Mouse (Mus musculus) hindbrain, embryonic 16.5 days (tissue): ENCODE data around the gene Stt3a. TPM values are rescaled to one million over a fixed set of nuclear protein-coding genes. Genes with fewer than 3 reads are reported as not detected.

ENCODE experiments used
- ATAC-seq: fragments of 200-750 bp; cut with Nextera tagmentation; 2 replicates; pipeline ENCODE4 v1.8.0; 2017; ENCODE audit warnings: moderate TSS enrichment, moderate library complexity
- H3K27ac ChIP-seq: fragments of 300-500 bp; sonication (generic); 2 replicates; pipeline ENCODE4 v1.5.1; 2014; ENCODE audit warnings: low read depth, mild to moderate bottlenecking, control low read depth, low read length, moderate library complexity
- H3K27me3 ChIP-seq: fragments of 300-500 bp; sonication (generic); replicated peaks from 2 replicates; pipeline ENCODE4 v1.6.1; 2014; ENCODE audit warnings: low read length; ENCODE audit not compliant: control insufficient read depth, insufficient read depth
- H3K36me3 ChIP-seq: fragments of 300-500 bp; sonication (generic); 2 replicates; pipeline ENCODE4 v1.6.1; 2014; ENCODE audit warnings: mild to moderate bottlenecking, low read length, moderate library complexity, mixed read lengths; ENCODE audit not compliant: control insufficient read depth, insufficient read depth
- H3K4me1 ChIP-seq: fragments of 300-500 bp; sonication (generic); 2 replicates; pipeline ENCODE4 v1.6.1; 2014; ENCODE audit warnings: low read depth, low read length; ENCODE audit not compliant: control insufficient read depth, insufficient read depth
- H3K4me2 ChIP-seq: fragments of 300-500 bp; sonication (generic); 2 replicates; pipeline ENCODE4 v1.6.1; 2014; ENCODE audit warnings: mild to moderate bottlenecking, low read length, control low read depth, moderate library complexity
- H3K4me3 ChIP-seq: fragments of 300-500 bp; sonication (generic); 2 replicates; pipeline ENCODE4 v1.5.1; 2014; ENCODE audit warnings: mild to moderate bottlenecking, low read length, control low read depth, moderate library complexity
- H3K9ac ChIP-seq: fragments of 300-500 bp; sonication (generic); 2 replicates; pipeline ENCODE4 v1.6.1; 2014; ENCODE audit warnings: low read depth, mild to moderate bottlenecking, control low read depth, low read length, moderate library complexity
- H3K9me3 ChIP-seq: fragments of 300-500 bp; sonication (generic); 2 replicates; pipeline ENCODE4 v1.6.1; 2014; ENCODE audit warnings: mild to moderate bottlenecking, low read length, moderate library complexity; ENCODE audit not compliant: control insufficient read depth
- WGBS: fragments of 180-500 bp; shearing (Covaris S2); extraction: QIAGEN DNeasy Blood & Tissue Kit; methylation state at CpG from one replicate; pipeline ENCODE4 v1.1.7; 2014; 5-methylcytosine and 5-hydroxymethylcytosine counted together
- polyA plus RNA-seq: library from polyadenylated mRNA; unstranded; fragments of >200 nt; fragmentation: Nextera tagmentation; extraction: Ambion mirVana; gene quantifications from 2 replicates; pipeline ENCODE4 v1.2.1, GENCODE M21; 2015

The Stt3a gene
- 86.5 and 95.3 TPM in 2 replicates for polyA plus RNA-seq

DNA sequence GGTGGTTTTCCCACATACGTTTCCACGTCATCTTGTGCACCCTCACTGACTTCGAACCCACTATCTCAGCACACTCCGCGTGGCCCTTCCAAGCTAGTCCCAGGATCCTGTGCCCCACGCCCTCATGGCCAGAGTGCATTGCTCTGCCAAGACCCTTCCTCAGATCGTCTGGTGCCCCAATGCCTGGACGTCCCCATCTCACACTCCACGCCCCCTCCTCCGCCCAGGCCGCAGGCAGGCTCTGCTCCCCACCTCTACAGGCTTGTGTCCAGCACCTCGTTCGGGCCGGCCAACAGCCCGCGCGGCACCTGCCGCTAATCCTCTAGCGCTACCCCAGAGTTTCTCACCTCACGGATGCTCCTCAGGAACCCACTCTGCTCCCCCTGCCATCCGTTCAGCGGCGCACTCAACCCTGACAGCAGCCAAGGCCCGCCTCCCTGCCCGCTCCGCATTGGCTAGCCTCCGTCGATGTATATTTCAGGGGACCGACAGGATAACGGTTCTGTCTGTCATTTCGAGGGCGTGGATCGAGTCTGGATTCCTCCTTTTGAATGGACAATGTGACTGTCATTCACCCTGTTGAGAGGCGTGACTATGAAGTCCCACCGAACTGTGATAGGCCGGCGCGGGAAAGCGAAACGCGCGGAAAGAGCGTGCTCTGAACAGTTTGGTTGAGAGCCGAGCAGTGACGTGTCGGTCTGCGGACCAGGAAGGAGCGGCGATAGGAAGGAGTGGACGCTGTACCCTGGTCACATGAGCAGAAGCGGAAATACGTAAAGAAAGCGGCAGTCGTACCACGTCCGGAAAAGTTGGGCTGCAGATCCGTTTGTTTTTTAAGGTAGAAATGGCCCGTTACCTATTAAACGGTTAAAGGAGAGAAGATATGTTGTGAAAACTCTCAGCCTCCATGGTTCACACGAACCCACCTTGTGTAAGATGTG lies at the start of gene Stt3a:
TSS of gene Stt3a (minus strand) at position 477 of the 941 bp plus-strand sequence.
- Histone ChIP-seq H3K9ac (peak within 1 kb of the TSS; percentile 84), H3K4me2 (peak within 1 kb of the TSS; percentile 84), H3K4me1 (peaks cover 16% of the 10 kb centered on the region), H3K36me3 (peaks cover 6% of the 10 kb centered on the region; the same call in 1 of the 2 replicates), H3K9me3 (no peaks in the 10 kb centered on the region), H3K4me3 (peak within 1 kb of the TSS; percentile 73), H3K27me3 (no peaks in the 10 kb centered on the region), H3K27ac (peak within 1 kb of the TSS; percentile 87)
- peak; percentile 100 for ATAC-seq
- under 1% methylated on average over 60 of the region's 60 CpGs for WGBS

- no peaks in the 10 kb centered on the region for H3K36me3 ChIP-seq
- no peak for ATAC-seq
- H3K9me3 ChIP-seq: no peaks in the 10 kb centered on the region
- no peak overlapping the region for H3K4me3 ChIP-seq
- H3K4me2 ChIP-seq: no peak overlapping the region
- H3K9ac ChIP-seq: no peak overlapping the region
- 71% methylated on average over 3 of the region's 3 CpGs for WGBS
- H3K27ac ChIP-seq: no peak overlapping the region
- no peaks in the 10 kb centered on the region for H3K27me3 ChIP-seq
- no peaks in the 10 kb centered on the region for H3K4me1 ChIP-seq
Observed at GRCm38 (mm10) chr9:36814486-36814885, 47.0 kb upstream of the Stt3a start.

- no peaks in the 10 kb centered on the region for H3K36me3 ChIP-seq
- no peaks in the 10 kb centered on the region for H3K27me3 ChIP-seq
- H3K4me3 ChIP-seq: no peak overlapping the region
- WGBS: 81% methylated on average over 5 of the region's 5 CpGs
- no peak overlapping the region for H3K27ac ChIP-seq
- H3K4me1 ChIP-seq: no peaks in the 10 kb centered on the region
- ATAC-seq: no peak
- H3K4me2 ChIP-seq: no peak overlapping the region
- no peak overlapping the region for H3K9ac ChIP-seq
- H3K9me3 ChIP-seq: no peaks in the 10 kb centered on the region
Observed at GRCm38 (mm10) chr9:36808126-36808785, 40.8 kb upstream of the Stt3a start.

- no peak overlapping the region for H3K4me3 ChIP-seq
- H3K9ac ChIP-seq: no peak overlapping the region
- H3K4me2 ChIP-seq: no peak overlapping the region
- no peak overlapping the region for H3K27ac ChIP-seq
- no peaks in the 10 kb centered on the region for H3K36me3 ChIP-seq
- H3K9me3 ChIP-seq: no peaks in the 10 kb centered on the region
- H3K27me3 ChIP-seq: no peaks in the 10 kb centered on the region
- no peaks in the 10 kb centered on the region for H3K4me1 ChIP-seq
- ATAC-seq: no peak
- WGBS: 93% methylated on average over 3 of the region's 3 CpGs
Observed at GRCm38 (mm10) chr9:36805256-36805975, 37.9 kb upstream of the Stt3a start.

GRCm38 (mm10) chr9:36803926-36804325 lies 36.4 kb upstream of the Stt3a start:
- Histone ChIP-seq H3K9ac (no peak overlapping the region), H3K36me3 (no peaks in the 10 kb centered on the region), H3K9me3 (no peaks in the 10 kb centered on the region), H3K4me2 (no peak overlapping the region), H3K4me1 (no peaks in the 10 kb centered on the region), H3K4me3 (no peak overlapping the region), H3K27me3 (no peaks in the 10 kb centered on the region), H3K27ac (no peak overlapping the region)
- ATAC-seq: no peak
- 84% methylated on average over 3 of the region's 3 CpGs for WGBS

DNA sequence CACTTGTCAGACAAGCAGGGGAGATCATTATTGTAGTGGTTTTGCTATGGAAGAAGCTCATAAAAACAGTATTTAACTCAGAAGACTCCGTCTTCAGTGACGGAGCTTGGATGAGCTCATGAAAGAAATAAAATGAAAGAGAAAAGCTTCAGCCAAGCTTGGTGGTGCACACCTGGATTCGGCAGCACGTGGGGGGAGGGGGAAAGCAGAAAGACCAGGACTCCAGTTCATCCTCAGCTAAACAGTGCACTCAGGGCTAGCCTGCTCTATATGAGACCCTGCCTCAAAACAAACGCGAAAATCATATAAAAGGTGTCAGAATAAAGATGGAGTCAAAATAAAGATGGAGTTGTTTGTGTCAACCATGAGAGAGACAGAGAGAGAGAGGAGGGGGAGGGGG lies 35.9 kb upstream of the Stt3a start:
- no peaks in the 10 kb centered on the region for H3K36me3 ChIP-seq
- no peak for ATAC-seq
- no peak overlapping the region for H3K9ac ChIP-seq
- no peak overlapping the region for H3K4me3 ChIP-seq
- H3K27ac ChIP-seq: no peak overlapping the region
- no peaks in the 10 kb centered on the region for H3K27me3 ChIP-seq
- no peaks in the 10 kb centered on the region for H3K9me3 ChIP-seq
- 83% methylated on average over 6 of the region's 6 CpGs for WGBS
- H3K4me1 ChIP-seq: no peaks in the 10 kb centered on the region
- H3K4me2 ChIP-seq: no peak overlapping the region

DNA sequence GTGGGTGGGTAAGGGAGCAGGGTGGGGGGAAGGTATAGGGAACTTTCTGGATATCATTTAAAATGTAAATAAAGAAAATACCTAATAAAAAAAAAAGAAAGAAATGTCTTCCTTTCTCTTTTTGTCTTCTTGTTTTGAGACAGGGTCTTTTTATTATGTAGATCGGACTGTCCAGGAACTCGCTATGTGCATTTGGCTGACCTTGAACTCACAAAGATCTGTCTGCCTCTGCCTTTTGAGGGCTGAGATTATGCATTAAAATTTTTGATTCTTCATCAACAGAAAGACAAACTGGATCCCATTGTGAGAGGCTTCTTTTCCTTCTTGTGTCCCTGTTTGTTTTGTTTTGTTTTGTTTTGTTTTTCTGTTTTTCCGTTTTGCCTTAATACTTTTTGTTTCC lies 35.5 kb upstream of the Stt3a start:
- Histone ChIP-seq H3K4me1 (no peaks in the 10 kb centered on the region), H3K36me3 (no peaks in the 10 kb centered on the region), H3K27ac (no peak overlapping the region), H3K4me2 (no peak overlapping the region), H3K4me3 (no peak overlapping the region), H3K9ac (no peak overlapping the region), H3K9me3 (no peaks in the 10 kb centered on the region), H3K27me3 (no peaks in the 10 kb centered on the region)
- WGBS: 78% methylated on average over 3 of the region's 3 CpGs
- ATAC-seq: no peak

- whole genome bisulfite sequencing: 90% methylated on average over 2 of the region's 2 CpGs
- Histone ChIP-seq H3K9me3 (no peaks in the 10 kb centered on the region), H3K4me3 (no peak overlapping the region), H3K4me1 (no peaks in the 10 kb centered on the region), H3K27me3 (no peaks in the 10 kb centered on the region), H3K4me2 (no peak overlapping the region), H3K27ac (no peak overlapping the region), H3K9ac (no peak overlapping the region), H3K36me3 (no peaks in the 10 kb centered on the region)
- ATAC-seq: no peak
Observed at GRCm38 (mm10) chr9:36801961-36802360, 34.5 kb upstream of the Stt3a start.
